Mouse (Mus musculus) forebrain, embryonic 16.5 days (tissue): ENCODE measurements at regions not wholly inside any gene's neighbourhood (a gene's known extent, or its start where the extent isn't known, plus 50 kb on each side); places are given as distances from the start of the nearest gene placed in this dataset.

ENCODE experiments used
- ATAC-seq: fragments of 200-750 bp; cut with Nextera tagmentation; 2 replicates; pipeline ENCODE4 v1.8.0; 2017; ENCODE audit warnings: mild to moderate bottlenecking, moderate library complexity
- H3K27ac ChIP-seq: fragments of 300-500 bp; sonication (generic); 2 replicates; pipeline ENCODE4 v1.5.1; 2014; ENCODE audit warnings: low read length, control low read depth
- H3K27me3 ChIP-seq: fragments of 300-500 bp; sonication (generic); replicated peaks from 2 replicates; pipeline ENCODE4 v1.6.1; 2014; ENCODE audit warnings: low read length; ENCODE audit not compliant: control insufficient read depth, insufficient read depth
- H3K36me3 ChIP-seq: fragments of 300-500 bp; sonication (generic); 2 replicates; pipeline ENCODE4 v1.6.1; 2014; ENCODE audit not compliant: control insufficient read depth, insufficient read depth
- H3K4me1 ChIP-seq: fragments of 300-500 bp; sonication (generic); replicated peaks from 2 replicates; pipeline ENCODE4 v1.6.1; 2014; ENCODE audit warnings: low read length; ENCODE audit not compliant: control insufficient read depth, insufficient read depth
- H3K4me2 ChIP-seq: fragments of 300-500 bp; sonication (generic); 2 replicates; pipeline ENCODE4 v1.6.1; 2014; ENCODE audit warnings: mild to moderate bottlenecking, low read length, control low read depth
- H3K4me3 ChIP-seq: fragments of 300-500 bp; sonication (generic); replicated peaks from 2 replicates; pipeline ENCODE4 v1.5.1; 2014; ENCODE audit warnings: mild to moderate bottlenecking, low read length, control low read depth
- H3K9ac ChIP-seq: fragments of 300-500 bp; sonication (generic); replicated peaks from 2 replicates; pipeline ENCODE4 v1.6.1; 2014; ENCODE audit warnings: low read depth, low read length, control low read depth
- H3K9me3 ChIP-seq: fragments of 300-500 bp; sonication (generic); 2 replicates; pipeline ENCODE4 v1.6.1; 2016; ENCODE audit warnings: low read length; ENCODE audit not compliant: control insufficient read depth
- WGBS: fragments of 180-500 bp; shearing (Covaris S2); extraction: QIAGEN DNeasy Blood & Tissue Kit; methylation state at CpG from one replicate; pipeline ENCODE4 v1.1.7; 2014; 5-methylcytosine and 5-hydroxymethylcytosine counted together

- ATAC-seq = peak; percentile 40; the same call in 1 of the 2 replicates
- Histone ChIP-seq H3K36me3 (no peaks in the 10 kb centered on the region), H3K4me3 (no peak overlapping the region), H3K27ac (no peak overlapping the region), H3K4me2 (no peak overlapping the region), H3K4me1 (0 out of 2 replicates have a peak, but pooled peaks cover 3% of the 10 kb centered on the region), H3K9ac (no peak overlapping the region), H3K27me3 (no peaks in the 10 kb centered on the region), H3K9me3 (no peaks in the 10 kb centered on the region)
- 24% methylated on average over 8 of the region's 8 CpGs for WGBS
Measured at GRCm38 (mm10) chr16:21367449-21367848, 55.5 kb upstream of the Vps8 start.

GRCm38 (mm10) chr16:21368821-21369220, 54.1 kb upstream of the Vps8 start:
- WGBS = 97% methylated on average over 1 of the region's 1 CpGs

GRCm38 (mm10) chr16:21369569-21370512, 53.1 kb upstream of the Vps8 start:
- no peaks in the 10 kb centered on the region for H3K9me3 ChIP-seq

More at GRCm38 (mm10) chr16:21368821-21369220, 54.1 kb upstream of the Vps8 start:
- no peak overlapping the region for H3K4me3 ChIP-seq
- no peak overlapping the region for H3K27ac ChIP-seq
- H3K9ac ChIP-seq = no peak overlapping the region
- peaks cover 7% of the 10 kb centered on the region for H3K4me1 ChIP-seq
- H3K4me2 ChIP-seq = no peak overlapping the region
- H3K9me3 ChIP-seq = no peaks in the 10 kb centered on the region
- H3K27me3 ChIP-seq = no peaks in the 10 kb centered on the region
- ATAC-seq = no peak
- H3K36me3 ChIP-seq = no peaks in the 10 kb centered on the region

More at GRCm38 (mm10) chr16:21369569-21370512, 53.1 kb upstream of the Vps8 start:
- Histone ChIP-seq H3K27ac (no peak overlapping the region), H3K36me3 (no peaks in the 10 kb centered on the region), H3K4me3 (no peak overlapping the region), H3K9ac (no peak overlapping the region), H3K27me3 (no peaks in the 10 kb centered on the region), H3K4me2 (no peak overlapping the region), H3K4me1 (peaks cover 7% of the 10 kb centered on the region)
- WGBS = 65% methylated on average over 12 of the region's 12 CpGs
- ATAC-seq = no peak
